Mouse (Mus musculus) liver, postnatal 0 days (tissue): ENCODE measurements at regions not wholly inside any gene's neighbourhood (a gene's known extent, or its start where the extent isn't known, plus 50 kb on each side); places are given as distances from the start of the nearest gene placed in this dataset.

Experiments used
- CTCF ChIP-seq: sonication (generic); IDR thresholded peaks from 2 replicates; pipeline ENCODE4 v1.5.1; 2016; ENCODE audit warnings: antibody characterized with exemption, low read depth
- EP300 ChIP-seq: IDR thresholded peaks from 2 replicates; pipeline ENCODE4 v1.6.1; 2016; ENCODE audit warnings: antibody characterized with exemption, low read depth, mild to moderate bottlenecking

GRCm38 (mm10) chr4:3427968-3428367 lies 242.8 kb upstream of the Vmn1r3 start:
- TF ChIP-seq CTCF = no peak
- no peak for TF ChIP-seq EP300
